Mouse (Mus musculus) layer of hippocampus, adult 11-12 months (tissue): ENCODE results near the gene Nemp1.

Experiments
- DNase-seq: peaks from one replicate; pipeline ENCODE4 v3.0.0; 2022; ENCODE audit warnings: low spot score

Nemp1 gene

DNA sequence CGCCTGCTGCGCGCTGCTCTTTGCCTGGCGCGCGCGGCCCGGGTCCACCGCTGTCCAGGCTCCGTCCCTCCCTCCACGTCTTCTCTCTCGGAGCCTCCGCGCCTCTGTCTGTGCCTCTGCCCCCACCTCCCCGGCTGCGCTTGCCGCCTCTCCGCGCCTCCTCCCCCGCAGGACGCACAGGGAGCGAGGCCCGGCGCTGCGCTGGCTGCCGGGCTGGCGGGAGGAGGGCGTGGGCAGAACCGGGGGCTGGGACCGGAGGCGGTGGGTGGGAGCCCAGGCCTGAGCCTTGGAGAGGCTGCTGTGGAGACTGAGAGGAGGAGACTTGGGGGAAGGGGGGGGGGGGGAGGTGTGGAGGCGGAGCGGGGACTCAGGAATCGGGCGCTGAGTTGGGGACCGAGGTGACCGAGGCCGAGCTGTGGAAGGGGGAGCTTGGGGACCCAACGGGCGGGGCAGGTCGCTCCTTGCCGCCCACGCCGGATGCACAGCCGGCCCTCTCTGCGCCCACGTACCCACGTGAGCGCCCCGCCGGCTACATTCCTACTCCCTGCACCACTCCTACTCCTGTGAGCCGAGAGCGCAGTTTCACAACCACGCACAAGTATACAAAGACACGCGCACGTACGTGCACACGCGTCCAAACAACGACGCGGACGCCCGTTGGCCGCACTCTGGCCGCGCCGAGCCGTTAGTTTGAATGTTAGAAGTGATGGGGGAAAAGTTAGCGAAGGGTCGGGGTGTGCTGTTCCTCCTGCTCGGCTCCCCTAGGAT, at the start of gene Nemp1:
Gene Nemp1 (plus strand): TSS at position 401 of the 768 bp plus-strand sequence.
- peak; percentile 80 for DNase-seq

GRCm38 (mm10) chr10:127617294-127617693, 49.4 kb upstream of the Nemp1 start:
- DNase-seq: no peak

DNA sequence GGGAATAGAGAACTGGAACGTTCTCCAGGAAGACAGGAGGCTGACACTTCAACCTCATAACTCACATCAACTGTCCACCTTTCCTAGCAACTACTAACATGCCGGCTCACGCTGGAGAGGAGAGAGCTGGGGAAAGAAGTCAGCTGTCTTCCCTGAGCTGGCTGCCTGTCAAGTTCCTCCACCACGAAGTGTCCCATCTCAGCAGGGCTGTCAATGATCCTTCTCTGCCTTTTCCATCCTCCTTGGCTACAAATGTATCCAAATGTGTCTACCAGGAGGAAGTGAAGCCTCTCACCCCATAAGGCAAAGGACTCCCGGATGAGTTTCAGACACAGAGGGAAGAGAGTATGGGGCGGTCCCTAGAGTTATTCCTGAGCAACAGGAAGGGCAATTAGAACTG, 48.5 kb upstream of the Nemp1 start:
- no peak for DNase-seq

DNA sequence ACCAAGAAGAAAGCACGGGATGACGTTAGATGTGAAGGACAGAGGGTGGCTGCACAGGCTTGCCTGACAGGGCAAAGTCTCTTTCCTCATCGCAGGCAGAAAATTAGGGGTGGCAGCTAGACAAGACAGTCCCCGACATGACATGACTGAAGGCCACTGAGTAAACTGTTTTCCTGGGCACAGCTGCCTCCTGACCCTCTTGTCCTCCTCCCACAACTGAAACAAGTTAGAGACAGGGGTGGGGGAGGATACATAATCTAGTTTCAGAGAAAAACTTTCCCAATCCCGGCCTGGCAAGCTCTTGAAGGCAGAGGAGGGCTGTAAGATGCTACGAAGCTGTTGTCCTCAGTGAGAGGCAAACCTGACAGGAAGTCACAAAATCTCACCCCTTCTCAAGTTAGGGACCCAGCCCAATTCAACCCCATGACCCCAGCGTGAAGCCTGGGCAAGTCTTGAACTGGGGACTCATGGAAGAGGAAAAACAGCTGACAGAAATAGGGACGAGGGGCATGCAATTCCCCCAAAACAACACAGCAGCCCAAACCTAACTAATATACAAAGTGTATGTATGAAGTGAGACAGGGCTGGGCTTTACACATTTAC, 47.5 kb upstream of the Nemp1 start:
- no peak for DNase-seq

DNA sequence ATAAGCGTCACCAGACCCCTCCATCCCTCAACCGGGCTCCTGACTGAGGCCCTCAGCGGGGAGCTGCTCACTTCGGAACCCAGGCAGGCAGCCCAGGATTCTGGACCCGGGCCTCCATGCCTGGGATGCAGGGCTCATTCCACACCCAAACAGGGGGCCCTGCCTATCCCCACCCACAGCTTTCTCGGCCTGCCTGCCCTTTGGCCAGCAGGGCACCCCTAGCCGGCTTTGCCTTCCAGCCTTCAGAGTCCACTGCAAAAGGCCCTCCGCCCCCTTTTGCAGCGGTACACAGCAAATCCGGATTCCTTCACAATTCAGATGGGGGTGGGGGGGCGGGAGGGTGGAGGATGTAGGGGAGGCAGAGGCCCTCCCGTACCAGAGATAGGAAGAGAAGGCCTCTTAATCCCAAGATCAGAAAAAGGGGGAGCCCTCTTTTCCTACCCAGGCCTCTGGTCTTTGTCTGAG, 46.7 kb upstream of the Nemp1 start:
- no peak for DNase-seq

- DNase-seq: peak; percentile 43
These were observed 46.1 kb upstream of the Nemp1 start, which contains the start of gene Lrp1 for GRCm38 (mm10) chr10:127620406-127621190. TSS of gene Lrp1 (minus strand) at chr10:127621148.

DNA sequence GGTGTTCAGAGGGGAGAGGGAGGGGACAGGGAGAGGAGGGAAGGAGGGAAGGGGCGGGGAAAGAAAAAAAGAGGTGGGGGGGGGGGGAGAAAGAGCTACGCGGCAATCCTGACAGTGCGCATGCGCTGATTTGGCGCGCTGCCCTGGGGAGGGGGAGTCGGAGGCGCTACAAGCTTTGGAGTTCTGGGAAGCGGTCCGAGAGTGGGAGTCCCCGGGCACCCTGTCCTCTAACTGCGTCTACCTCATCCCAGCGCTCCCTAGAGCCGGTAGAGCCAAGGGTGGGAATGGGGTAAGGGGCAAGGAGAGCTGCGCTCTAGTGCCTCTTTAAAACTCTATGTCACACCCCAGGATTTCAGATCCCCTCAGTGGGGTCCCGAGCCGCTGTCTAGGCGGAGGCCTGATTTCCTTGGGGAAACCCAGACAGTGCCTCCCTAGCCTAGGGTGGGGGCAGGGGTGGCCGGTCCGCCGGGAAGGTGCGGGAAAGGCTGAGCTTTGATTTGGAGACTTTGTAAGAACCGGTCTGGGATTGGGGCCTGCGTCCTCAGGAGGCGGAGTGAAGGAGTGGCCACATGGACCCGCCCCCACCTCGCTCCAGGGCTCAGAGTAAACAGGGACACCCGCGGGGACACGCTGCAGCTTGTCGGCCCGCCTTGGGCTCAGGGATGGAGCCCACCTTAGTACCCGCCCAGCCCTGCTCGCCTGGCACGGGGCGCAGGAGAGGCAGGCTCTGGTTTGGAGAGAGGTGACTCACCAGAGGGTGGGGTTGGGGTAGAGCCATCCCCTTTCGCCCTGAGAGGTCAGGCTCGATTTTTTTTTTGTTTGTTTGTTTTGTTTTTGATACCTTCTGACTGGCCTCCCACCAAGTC, 45.3 kb upstream of the Nemp1 start:
- DNase-seq: peak; percentile 86

DNA sequence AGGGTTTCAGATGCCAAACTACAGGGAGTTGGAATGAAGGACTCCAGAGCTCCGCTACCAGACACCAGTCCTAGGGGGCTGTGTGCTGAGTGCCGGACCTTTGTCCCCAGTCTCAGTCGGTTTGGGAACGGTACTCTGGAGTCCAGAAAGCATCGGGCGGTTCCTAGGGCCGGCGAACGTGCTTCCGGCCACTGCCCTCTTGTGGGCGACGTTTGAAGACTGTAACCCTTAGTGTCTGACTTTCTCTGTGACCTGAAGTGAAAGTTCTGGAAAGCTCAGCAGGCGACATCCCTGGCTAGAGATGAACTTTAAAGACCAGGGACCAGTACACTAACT, 44.7 kb upstream of the Nemp1 start:
- DNase-seq: peak; percentile 60

- DNase-seq: no peak
These were observed 44.0 kb upstream of the Nemp1 start for GRCm38 (mm10) chr10:127622661-127623060.

DNA sequence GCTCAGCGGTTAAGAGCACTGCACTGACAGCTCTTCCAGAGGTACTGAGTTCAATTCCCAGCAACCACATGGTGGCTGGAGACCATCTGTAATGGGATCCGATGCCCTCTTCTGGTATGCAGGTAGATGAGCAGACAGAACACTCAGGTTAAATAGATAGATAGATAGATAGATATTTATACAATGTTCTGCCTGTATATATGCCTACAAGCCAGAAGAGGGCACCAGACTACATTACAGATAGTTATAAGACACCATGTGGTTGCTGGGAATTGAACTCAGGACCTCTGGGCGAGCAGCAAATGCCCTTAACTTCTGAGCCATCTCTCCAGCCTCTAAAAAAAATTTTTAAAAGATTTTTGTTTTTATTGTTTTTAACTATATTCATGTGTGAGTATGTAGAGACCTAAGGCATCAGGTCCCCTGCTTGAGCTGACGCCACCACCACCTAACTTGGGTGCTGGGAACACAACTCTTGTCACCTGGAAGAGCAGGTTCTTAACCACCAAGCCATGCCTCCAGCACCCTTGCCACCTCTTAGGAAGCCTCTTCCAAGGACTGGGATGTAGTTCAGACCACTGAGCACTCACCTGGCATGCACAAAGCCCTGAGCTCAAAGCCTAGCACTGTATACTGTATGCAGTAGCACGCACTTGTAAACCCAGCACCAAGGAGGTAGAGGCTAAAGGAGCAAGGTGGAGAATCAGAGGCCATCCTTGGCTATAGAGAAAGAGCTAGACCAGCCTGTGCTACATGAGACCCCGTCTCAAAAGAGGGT, 43.1 kb upstream of the Nemp1 start:
- no peak for DNase-seq

GRCm38 (mm10) chr10:127626433-127626832, 40.3 kb upstream of the Nemp1 start:
- peak; percentile 68 for DNase-seq

DNA sequence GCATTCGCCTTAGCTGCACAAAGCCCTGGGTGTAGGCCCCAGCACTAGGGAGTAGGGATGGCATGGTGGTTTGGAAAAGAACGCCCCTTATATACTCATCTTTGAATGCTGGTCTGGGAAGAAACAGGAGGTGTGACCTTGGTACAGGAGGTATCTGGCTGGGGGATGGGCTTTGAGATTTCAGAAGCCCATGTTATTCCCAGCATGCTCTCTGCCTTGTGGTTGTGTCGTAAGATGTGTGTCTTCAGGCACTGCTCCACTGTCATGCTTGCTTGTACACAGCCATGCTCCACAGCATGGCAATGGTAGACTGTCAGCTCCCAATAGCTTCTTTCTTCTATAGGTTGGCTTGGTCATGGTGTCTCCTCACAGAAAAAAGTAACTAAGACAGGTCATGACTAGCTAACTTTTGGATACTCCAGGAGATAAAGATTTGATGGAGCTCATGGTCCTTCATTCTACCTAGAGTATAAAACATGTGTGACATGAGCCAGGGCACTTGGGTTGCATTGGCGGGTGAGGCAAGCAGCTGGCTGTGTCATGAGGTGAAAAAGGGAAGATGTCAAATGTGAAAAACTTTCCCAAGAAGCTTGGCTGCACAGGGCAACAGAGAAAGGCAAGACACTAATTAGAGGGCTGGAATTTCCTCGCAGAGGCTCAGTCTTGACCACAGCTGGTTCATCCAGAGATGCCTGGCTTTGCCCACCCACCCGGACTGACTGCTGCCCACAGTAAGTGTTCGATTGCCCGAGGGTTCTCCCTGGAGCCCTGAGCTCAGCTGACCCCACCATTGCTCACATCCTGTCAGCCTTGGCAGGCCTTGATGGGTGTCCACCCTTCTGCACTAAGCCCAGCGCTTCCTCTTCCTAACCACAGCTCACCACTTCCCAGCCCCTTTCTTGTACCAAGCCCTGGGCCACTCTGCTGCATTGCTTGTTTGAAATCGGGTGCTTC, 35.2 kb upstream of the Nemp1 start:
- DNase-seq: peak; percentile 56

GRCm38 (mm10) chr10:127632668-127633271, 33.9 kb upstream of the Nemp1 start:
- DNase-seq: no peak

DNA sequence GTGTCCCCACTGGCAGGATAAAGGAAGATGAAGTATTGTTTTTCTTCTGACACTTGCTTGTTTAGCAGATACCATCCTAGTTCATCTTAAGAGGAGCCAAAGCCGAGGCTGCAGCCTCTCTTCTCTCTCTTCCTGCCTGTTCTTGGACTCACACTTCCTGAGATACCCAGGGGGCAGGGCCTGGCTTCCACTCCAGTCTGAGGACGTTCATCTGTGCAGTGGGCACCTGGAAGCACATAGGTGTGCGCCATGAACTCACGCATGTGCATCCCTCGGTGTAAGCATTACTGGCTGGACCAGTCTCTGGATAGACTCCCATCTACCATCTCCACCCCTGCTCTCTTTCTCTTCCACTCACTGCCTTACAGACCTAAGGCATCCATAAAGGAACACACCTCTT, 26.3 kb upstream of the Nemp1 start:
- DNase-seq: no peak

GRCm38 (mm10) chr10:127641861-127642771, 24.6 kb upstream of the Nemp1 start:
- peak; percentile 88 for DNase-seq

GRCm38 (mm10) chr10:127642772-127643552, 23.7 kb upstream of the Nemp1 start, which contains the start of gene Stat6:
TSS of gene Stat6 (plus strand) at chr10:127642986.
- peak; percentile 65 for DNase-seq

DNA sequence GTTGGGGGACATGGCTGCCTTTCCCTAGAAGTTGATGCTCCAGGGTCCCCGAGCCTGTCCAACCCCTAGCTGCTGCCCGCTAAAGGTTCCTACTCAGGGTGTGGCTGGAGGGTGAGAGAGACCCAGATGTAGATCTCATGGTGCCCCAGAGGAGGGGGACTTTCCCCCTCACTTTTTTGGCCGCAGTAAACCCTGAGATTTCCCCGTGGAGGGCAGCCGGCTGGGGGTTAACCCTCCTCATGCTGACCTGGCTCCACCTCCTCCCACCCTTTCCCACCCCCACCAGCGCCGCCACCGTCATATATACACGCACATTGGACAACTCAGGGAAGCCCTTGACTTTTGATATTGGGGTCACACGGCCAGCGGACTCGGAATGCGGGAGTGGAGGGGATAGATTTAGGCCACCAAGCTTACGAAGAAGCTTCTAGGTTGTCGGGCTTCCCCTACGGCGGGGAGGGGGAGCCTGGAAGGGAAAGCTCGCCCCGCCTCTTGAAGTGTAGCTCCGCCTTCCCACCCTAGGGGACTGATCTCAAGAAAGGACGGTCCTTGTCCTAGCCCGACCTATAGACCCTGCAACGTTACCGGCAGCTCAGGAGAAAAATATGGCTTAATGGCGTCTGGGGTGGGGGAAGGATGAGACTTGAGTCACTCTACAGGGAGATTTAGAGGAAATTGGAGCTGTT, 23.0 kb upstream of the Nemp1 start:
- peak; percentile 44 for DNase-seq
